Mouse (Mus musculus) embryonic fibroblast, embryonic 13.5 days (primary cell): ENCODE data around the gene Nova2.

ENCODE experiments used
- CTCF ChIP-seq: IDR thresholded peaks from 2 replicates; pipeline ENCODE4 v1.5.1; 2011; ENCODE audit warnings: mild to moderate bottlenecking, control low read depth, low read length, moderate library complexity, borderline replicate concordance; ENCODE audit not compliant: insufficient read depth
- POLR2A ChIP-seq: IDR thresholded peaks from 2 replicates; pipeline ENCODE4 v1.6.1; 2011; ENCODE audit warnings: low read depth, mild to moderate bottlenecking, control low read depth, low read length, moderate library complexity

- TF ChIP-seq POLR2A (peak; percentile 48), CTCF (no peak)
Observed at GRCm38 (mm10) chr7:19003902-19004630, 78.4 kb downstream of the Nova2 start, which contains the start of gene Irf2bp1.
